Mouse (Mus musculus) Patski (cell line): ENCODE results near the gene Ppbp. TPM values are rescaled to one million over a fixed set of nuclear protein-coding genes. Genes with fewer than 3 reads are reported as not detected.

ENCODE experiments used
- ATAC-seq: fragments of 100-300 bp; one replicate; pipeline ENCODE4 v1.8.0; 2021
- CTCF ChIA-PET: fragments of 350-600 bp; sonication (Branson Sonifier 250); formaldehyde crosslinking; loops from one replicate; lab custom pipeline; 2022; ENCODE audit warnings: inconsistent platforms; lab: Charles Lee
- POLR2A ChIA-PET: fragments of 350-600 bp; sonication (Branson Sonifier 250); formaldehyde crosslinking; loops from one replicate; lab custom pipeline; 2022; ENCODE audit warnings: antibody characterized with exemption, inconsistent platforms; lab: Charles Lee
- DNase-seq: peaks from one replicate; pipeline ENCODE4 v3.0.0-alpha.2; 2011; ENCODE audit warnings: low read depth, low spot score
- H3K27me3 ChIP-seq: fragments of 371-371 bp; one replicate; pipeline ENCODE4 v1.5.1; 2021
- CTCF ChIP-seq: fragments of 100-300 bp; IDR thresholded peaks from one replicate; pipeline ENCODE4 v1.5.1; 2021
- in situ Hi-C: fragments of 300-500 bp; cut with MboI; formaldehyde crosslinking; loops from 3 replicates; pipeline ENCODE4 v1.11.1; 2018; ENCODE audit warnings: low pct_unique_long_range_greater_than_20kb, mixed read lengths
- polyA plus RNA-seq: library from polyadenylated mRNA; unstranded; gene quantifications from one replicate; pipeline ENCODE4 v1.2.3, GENCODE M21; 2021

Ppbp gene
- 41.7 TPM for polyA plus RNA-seq

GRCm38 (mm10) chr5:90768218-90768617, at the start of gene Ppbp:
Ppbp (plus strand) TSS chr5:90768518.
- CTCF ChIA-PET, result interaction anchor here (0.9 to 1.6 kb wide), 8 partner anchors 9 to 140 kb away, joined by 3 to 7 read pairs (median 4); partner anchors contain the start of gene Cxcl5
- H3K27me3 ChIP-seq, result no peaks in the 10 kb centered on the region
- no peak for TF ChIP-seq CTCF
- in situ Hi-C loops, result no loop called here
- POLR2A ChIA-PET, result interaction anchor here (1.4 kb wide), 1 partner anchor 9 kb away, joined by 3 read pairs; the partner anchor contains the start of gene Cxcl5
- no peak for ATAC-seq
- no peak for DNase-seq

- ATAC-seq, result no peak
- H3K27me3 ChIP-seq, result no peaks in the 10 kb centered on the region
- POLR2A ChIA-PET, result interaction anchor here (1.0 kb wide), 1 partner anchor 15 kb away, joined by 3 read pairs; no protein-coding TSS in a partner anchor
- DNase-seq, result no peak
- no peak for TF ChIP-seq CTCF
- CTCF ChIA-PET, result interaction anchor here (1.2 to 1.5 kb wide), 3 partner anchors 12 to 57 kb away, joined by 3 to 4 read pairs (median 3); no protein-coding TSS in a partner anchor
- in situ Hi-C loops, result no loop called here
Observed at GRCm38 (mm10) chr5:90722656-90723055, 45.7 kb upstream of the Ppbp start.

GRCm38 (mm10) chr5:90728254-90728653, 40.1 kb upstream of the Ppbp start:
- ChIA-PET POLR2A (no interaction called here), CTCF (no interaction called here)
- no peak for DNase-seq
- in situ Hi-C loops, result no loop called here
- TF ChIP-seq CTCF, result no peak
- ATAC-seq, result no peak
- H3K27me3 ChIP-seq, result no peaks in the 10 kb centered on the region

- ChIA-PET POLR2A (no interaction called here), CTCF (interaction anchor here (0.8 kb wide), 1 partner anchor 40 kb away, joined by 3 read pairs; no protein-coding TSS in a partner anchor)
- ATAC-seq (peak; percentile 62), DNase-seq (peak; percentile 75)
- in situ Hi-C loops, result no loop called here
- no peak for TF ChIP-seq CTCF
- no peaks in the 10 kb centered on the region for H3K27me3 ChIP-seq
Observed at GRCm38 (mm10) chr5:90731480-90731879, 36.8 kb upstream of the Ppbp start.

DNA sequence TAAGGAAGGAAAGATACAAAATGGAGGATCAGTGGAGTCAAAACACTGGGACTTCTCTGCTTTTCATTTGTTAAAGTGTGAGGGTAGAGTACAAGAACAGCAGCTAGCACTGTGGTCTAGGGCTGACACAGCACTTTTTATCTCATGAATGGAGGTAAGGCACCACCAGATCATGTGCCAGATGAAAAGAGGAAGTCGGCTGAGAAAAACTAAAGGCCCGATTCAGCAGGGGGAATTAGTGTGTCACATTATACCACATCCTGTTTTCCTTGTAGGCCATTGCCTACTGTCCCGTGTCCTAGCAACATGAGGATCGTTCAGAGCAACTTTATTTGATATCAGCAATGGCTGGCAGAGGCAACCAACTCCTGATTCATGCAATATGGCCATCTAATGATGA, 26.3 kb upstream of the Ppbp start:
- no peak for ATAC-seq
- CTCF ChIA-PET, result interaction anchor here (1.3 to 1.6 kb wide), 2 partner anchors 10 to 29 kb away, joined by 3 to 5 read pairs; no protein-coding TSS in a partner anchor
- H3K27me3 ChIP-seq, result no peaks in the 10 kb centered on the region
- in situ Hi-C loops, result no loop called here
- no peak for DNase-seq
- POLR2A ChIA-PET, result no interaction called here
- no peak for TF ChIP-seq CTCF

GRCm38 (mm10) chr5:90753934-90754333, 14.4 kb upstream of the Ppbp start:
- ATAC-seq (no peak), DNase-seq (peak; percentile 76)
- H3K27me3 ChIP-seq, result no peaks in the 10 kb centered on the region
- POLR2A ChIA-PET, result no interaction called here
- TF ChIP-seq CTCF, result no peak
- CTCF ChIA-PET, result interaction anchor here (0.7 kb wide), 1 partner anchor 45 kb away, joined by 3 read pairs; no protein-coding TSS in a partner anchor
- in situ Hi-C loops, result no loop called here

- CTCF ChIA-PET, result interaction anchor here (0.9 to 2.8 kb wide), 8 partner anchors 10 to 132 kb away, joined by 3 to 12 read pairs (median 4); partner anchors contain the start of genes Cxcl1, Cxcl3 and Ppbp
- TF ChIP-seq CTCF, result no peak
- H3K27me3 ChIP-seq, result no peaks in the 10 kb centered on the region
- POLR2A ChIA-PET, result interaction anchor here (0.7 to 2.1 kb wide), 3 partner anchors 42 to 125 kb away, joined by 4 to 7 read pairs (median 5); no protein-coding TSS in a partner anchor
- in situ Hi-C loops, result no loop called here
- peak; percentile 86 for ATAC-seq
- DNase-seq, result peak; percentile 94
Observed at GRCm38 (mm10) chr5:90758020-90758605, 10.2 kb upstream of the Ppbp start.

DNA sequence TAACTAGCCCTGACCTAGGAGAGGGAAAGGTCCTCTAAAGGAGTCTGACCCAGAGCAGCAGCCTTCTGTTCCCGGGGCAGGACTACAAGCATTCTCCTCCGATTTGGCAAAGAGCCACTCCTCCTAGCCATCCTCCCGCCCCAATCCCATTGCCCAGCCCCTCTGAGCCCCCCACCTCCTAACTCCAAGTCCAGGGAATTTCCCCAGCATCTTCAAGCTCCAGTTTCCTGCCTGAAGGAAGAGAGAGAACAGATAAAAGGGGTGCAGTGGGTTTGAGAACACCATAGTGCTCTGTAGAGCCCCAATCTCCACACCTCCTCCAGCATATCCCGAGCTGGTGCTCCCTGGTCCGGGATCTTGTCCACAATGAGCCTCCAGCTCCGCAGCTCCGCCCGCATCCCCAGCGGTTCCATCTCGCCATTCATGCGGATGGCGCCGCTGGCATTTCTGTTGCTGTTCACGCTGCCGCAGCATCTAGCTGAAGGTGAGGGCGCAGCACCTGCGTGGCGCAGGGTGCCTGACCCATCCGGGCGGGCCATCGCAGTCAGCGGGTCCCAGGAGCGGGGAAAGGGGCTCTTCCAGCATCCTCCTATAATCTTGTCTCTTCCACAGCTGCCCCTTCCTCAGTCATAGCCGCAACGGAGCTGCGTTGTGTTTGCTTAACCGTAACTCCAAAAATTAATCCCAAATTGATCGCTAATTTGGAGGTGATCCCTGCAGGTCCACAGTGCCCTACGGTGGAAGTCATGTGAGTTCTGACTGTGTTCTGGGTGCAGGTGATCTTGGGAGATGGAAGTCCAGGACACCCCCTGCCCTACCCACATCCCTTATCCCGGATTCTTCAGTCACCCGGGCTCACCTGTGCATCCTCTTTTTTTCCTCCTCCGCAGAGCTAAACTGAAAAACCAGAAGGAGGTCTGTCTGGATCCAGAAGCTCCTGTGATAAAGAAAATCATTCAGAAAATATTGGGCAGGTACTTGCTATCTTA, 8.9 kb upstream of the Ppbp start, which contains the start of gene Cxcl5:
TSS of gene Cxcl5 (plus strand) at position 284 of the 989 bp plus-strand sequence.
- in situ Hi-C loops, result no loop called here

DNA sequence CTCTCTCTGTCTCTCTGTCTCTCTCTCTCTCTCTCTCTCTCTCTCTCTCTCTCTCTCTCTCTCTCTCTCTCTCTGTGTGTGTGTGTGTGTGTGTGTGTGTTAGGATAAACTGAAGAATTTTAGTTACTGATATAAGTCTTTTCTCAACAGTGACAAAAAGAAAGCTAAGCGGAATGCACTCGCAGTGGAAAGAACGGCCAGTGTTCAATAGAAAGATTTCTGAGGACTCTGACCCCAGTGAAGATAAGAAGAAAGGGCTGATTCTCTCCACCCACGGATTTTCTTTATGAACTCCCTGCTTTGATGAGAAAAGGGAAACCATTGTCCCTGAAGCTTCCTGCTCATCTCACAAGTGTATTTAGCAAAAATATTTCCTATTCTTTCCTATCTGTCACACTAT, 8.0 kb upstream of the Ppbp start:
- DNase-seq (no peak), ATAC-seq (no peak)
- POLR2A ChIA-PET, result interaction anchor here (0.6 to 1.2 kb wide), 2 partner anchors 10 to 26 kb away, joined by 3 read pairs; no protein-coding TSS in a partner anchor
- in situ Hi-C loops, result no loop called here
- CTCF ChIA-PET, result interaction anchor here (1.0 to 2.8 kb wide), 5 partner anchors 10 to 98 kb away, joined by 3 to 12 read pairs (median 6); partner anchors contain the start of gene Cxcl3
- no peak for TF ChIP-seq CTCF
- H3K27me3 ChIP-seq, result no peaks in the 10 kb centered on the region

More for the DNA sequence above, 8.9 kb upstream of the Ppbp start, which contains the start of gene Cxcl5:
- H3K27me3 ChIP-seq, result no peaks in the 10 kb centered on the region
- POLR2A ChIA-PET, result interaction anchor here (0.9 to 2.1 kb wide), 5 partner anchors 9 to 122 kb away, joined by 3 to 10 read pairs (median 3); partner anchors contain the start of genes Pf4 and Ppbp
- CTCF ChIA-PET, result interaction anchor here (0.9 to 2.8 kb wide), 11 partner anchors 8 to 131 kb away, joined by 3 to 12 read pairs (median 5); partner anchors contain the start of genes Cxcl1, Cxcl3 and Ppbp
- DNase-seq, result no peak
- peak; percentile 40 for ATAC-seq
- no peak for TF ChIP-seq CTCF

GRCm38 (mm10) chr5:90760844-90761243, 7.5 kb upstream of the Ppbp start:
- no peaks in the 10 kb centered on the region for H3K27me3 ChIP-seq
- no peak for TF ChIP-seq CTCF
- ChIA-PET CTCF (interaction anchor here (1.2 to 2.8 kb wide), 4 partner anchors 10 to 40 kb away, joined by 4 to 12 read pairs (median 5); partner anchors contain the start of gene Cxcl3), POLR2A (interaction anchor here (0.6 to 1.2 kb wide), 2 partner anchors 10 to 27 kb away, joined by 3 read pairs; no protein-coding TSS in a partner anchor)
- no peak for ATAC-seq
- no peak for DNase-seq
- in situ Hi-C loops, result no loop called here
